Mouse (Mus musculus): ENCODE measurements around the gene Mup21. TPM values are rescaled to one million over a fixed set of nuclear protein-coding genes. Genes with fewer than 3 reads are reported as not detected.

Mup21 gene
- not detected for polyA plus RNA-seq (2014; fragmentation: Illumina TruSeq; extraction: RNeasy Lipid Tissue Mini Kit (QIAGEN cat#74804); ENCODE audit: insufficient read depth, low read depth, low replicate concordance)

GRCm38 (mm10) chr4:62150811-62151210 lies at the start of gene Mup21:
Gene Mup21, minus strand, starts transcription at chr4:62150863.

Other genes with a start within 250 kb of the Mup21 start
- gene Mup20, start 96.7 kb downstream of the Mup21 start, polyA plus RNA-seq (2014; fragmentation: Illumina TruSeq; extraction: RNeasy Lipid Tissue Mini Kit (QIAGEN cat#74804); ENCODE audit: insufficient read depth, low read depth, low replicate concordance), result not detected
- 0.55 TPM for gene Mup3, start 63.5 kb downstream of the Mup21 start, polyA plus RNA-seq (2014; fragmentation: Illumina TruSeq; extraction: RNeasy Lipid Tissue Mini Kit (QIAGEN cat#74804); ENCODE audit: insufficient read depth, low read depth, low replicate concordance)
- gene Zfp37, start 80.2 kb upstream of the Mup21 start, polyA plus RNA-seq (2014; fragmentation: Illumina TruSeq; extraction: RNeasy Lipid Tissue Mini Kit (QIAGEN cat#74804); ENCODE audit: insufficient read depth, low read depth, low replicate concordance), result 3.4 TPM
- 25.2 TPM for gene Slc31a2, start 111.7 kb upstream of the Mup21 start, polyA plus RNA-seq (2014; fragmentation: Illumina TruSeq; extraction: RNeasy Lipid Tissue Mini Kit (QIAGEN cat#74804); ENCODE audit: insufficient read depth, low read depth, low replicate concordance)
- 19.1 TPM for gene Fkbp15, start 209.7 kb upstream of the Mup21 start, polyA plus RNA-seq (2014; fragmentation: Illumina TruSeq; extraction: RNeasy Lipid Tissue Mini Kit (QIAGEN cat#74804); ENCODE audit: insufficient read depth, low read depth, low replicate concordance)
- 30.8 TPM for gene Slc31a1, start 209.9 kb upstream of the Mup21 start, polyA plus RNA-seq (2014; fragmentation: Illumina TruSeq; extraction: RNeasy Lipid Tissue Mini Kit (QIAGEN cat#74804); ENCODE audit: insufficient read depth, low read depth, low replicate concordance)

Data from lung, adult 10 weeks (tissue).